Mouse (Mus musculus): Measurements from ENCODE around the gene Col9a1. TPM values are rescaled to one million over a fixed set of nuclear protein-coding genes. Genes with fewer than 3 reads are reported as not detected.

Col9a1 gene
- polyA plus RNA-seq, 1 experiment from 2014 or later, result 5.5 TPM

GRCm38 (mm10) chr1:24143504-24143903 is 33.9 kb upstream of the Col9a1 start:
- Histone ChIP-seq H3K4me3 (replicated peaks; ENCODE audit: low read depth, low read length) (no peak overlapping the region), H3K27me3 (ENCODE audit: insufficient read depth, low read length) (no peaks in the 10 kb centered on the region), H3K4me2 (ENCODE audit: low read length) (no peak overlapping the region), H3K4me1 (replicated peaks; ENCODE audit: insufficient read depth, low read length) (no peaks in the 10 kb centered on the region), H3K9ac (ENCODE audit: low read depth, low read length) (no peak overlapping the region), H3K27ac (no peak overlapping the region), H3K9me3 (replicated peaks; ENCODE audit: low read length) (no peaks in the 10 kb centered on the region), H3K36me3 (ENCODE audit: insufficient read depth, low read length) (no peaks in the 10 kb centered on the region)
- DNase-seq (ENCODE audit: low spot score) (no peak), ATAC-seq (replicated peaks; ENCODE audit: low FRiP score, low read depth) (no peak)
- 88% methylated on average over 8 of the region's 8 CpGs for WGBS
- no peak for TF ChIP-seq CTCF (IDR thresholded peaks at IDR 0.05; ENCODE audit: low read depth)

- no peak overlapping the region for H3K4me3 ChIP-seq (replicated peaks; ENCODE audit: low read depth, low read length)
- H3K9ac ChIP-seq (ENCODE audit: low read depth, low read length), result no peak overlapping the region
- no peak for TF ChIP-seq CTCF (IDR thresholded peaks at IDR 0.05; ENCODE audit: low read depth)
- no peaks in the 10 kb centered on the region for H3K4me1 ChIP-seq (replicated peaks; ENCODE audit: insufficient read depth, low read length)
- 96% methylated on average over 5 of the region's 5 CpGs for WGBS
- ATAC-seq (replicated peaks; ENCODE audit: low FRiP score, low read depth) (no peak), DNase-seq (ENCODE audit: low spot score) (no peak)
- H3K9me3 ChIP-seq (replicated peaks; ENCODE audit: low read length), result no peaks in the 10 kb centered on the region
- no peaks in the 10 kb centered on the region for H3K36me3 ChIP-seq (ENCODE audit: insufficient read depth, low read length)
- no peak overlapping the region for H3K4me2 ChIP-seq (ENCODE audit: low read length)
- no peak overlapping the region for H3K27ac ChIP-seq
- no peaks in the 10 kb centered on the region for H3K27me3 ChIP-seq (ENCODE audit: insufficient read depth, low read length)
Measured at GRCm38 (mm10) chr1:24157751-24158150, 19.7 kb upstream of the Col9a1 start.

DNA sequence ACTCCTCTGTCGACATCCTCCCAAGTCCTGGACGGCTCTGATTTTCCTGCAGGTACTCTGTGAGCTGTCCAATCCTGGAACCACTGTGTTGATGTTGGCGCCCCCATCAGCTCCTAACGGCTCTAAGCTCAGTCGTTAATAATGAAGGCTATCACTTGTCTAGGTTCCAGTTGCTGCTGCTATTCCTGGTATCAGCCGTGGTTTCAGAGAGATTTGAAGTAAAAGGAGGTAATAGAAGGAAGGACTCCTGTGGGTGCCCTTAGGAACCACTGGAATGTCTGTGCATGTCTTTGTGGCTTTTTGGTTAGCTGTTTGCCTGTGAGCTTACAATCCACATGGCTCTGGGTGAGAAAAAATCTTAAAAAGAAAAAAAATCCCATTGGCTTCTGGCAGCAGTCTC is 8.0 kb upstream of the Col9a1 start:
- Histone ChIP-seq H3K36me3 (ENCODE audit: insufficient read depth, low read length) (no peaks in the 10 kb centered on the region), H3K4me2 (ENCODE audit: low read length) (no peak overlapping the region), H3K9me3 (replicated peaks; ENCODE audit: low read length) (no peaks in the 10 kb centered on the region), H3K4me1 (replicated peaks; ENCODE audit: insufficient read depth, low read length) (no peaks in the 10 kb centered on the region), H3K27me3 (ENCODE audit: insufficient read depth, low read length) (no peaks in the 10 kb centered on the region), H3K4me3 (replicated peaks; ENCODE audit: low read depth, low read length) (no peak overlapping the region), H3K27ac (no peak overlapping the region), H3K9ac (ENCODE audit: low read depth, low read length) (no peak overlapping the region)
- no peak for DNase-seq (ENCODE audit: low spot score)
- WGBS, result 27% methylated on average over 6 of the region's 6 CpGs
- no peak for TF ChIP-seq CTCF (IDR thresholded peaks at IDR 0.05; ENCODE audit: low read depth)
- ATAC-seq (replicated peaks; ENCODE audit: low FRiP score, low read depth), result no peak

GRCm38 (mm10) chr1:24171205-24171866 is 6.1 kb upstream of the Col9a1 start:
- WGBS, result 2% methylated on average over 4 of the region's 4 CpGs
- no peak overlapping the region for H3K4me3 ChIP-seq (replicated peaks; ENCODE audit: low read depth, low read length)
- peak; percentile 85 for TF ChIP-seq CTCF (IDR thresholded peaks at IDR 0.05; ENCODE audit: low read depth)
- H3K9ac ChIP-seq (ENCODE audit: low read depth, low read length), result no peak overlapping the region
- no peak overlapping the region for H3K4me2 ChIP-seq (ENCODE audit: low read length)
- H3K36me3 ChIP-seq (ENCODE audit: insufficient read depth, low read length), result no peaks in the 10 kb centered on the region
- H3K27me3 ChIP-seq (ENCODE audit: insufficient read depth, low read length), result no peaks in the 10 kb centered on the region
- H3K27ac ChIP-seq, result no peak overlapping the region
- no peaks in the 10 kb centered on the region for H3K9me3 ChIP-seq (replicated peaks; ENCODE audit: low read length)
- DNase-seq (ENCODE audit: low spot score), result peak; percentile 82
- no peak for ATAC-seq (replicated peaks; ENCODE audit: low FRiP score, low read depth)
- H3K4me1 ChIP-seq (replicated peaks; ENCODE audit: insufficient read depth, low read length), result no peaks in the 10 kb centered on the region

- Histone ChIP-seq H3K9me3 (replicated peaks; ENCODE audit: low read length) (no peaks in the 10 kb centered on the region), H3K27me3 (ENCODE audit: insufficient read depth, low read length) (no peaks in the 10 kb centered on the region), H3K4me3 (replicated peaks; ENCODE audit: low read depth, low read length) (no peak overlapping the region), H3K36me3 (ENCODE audit: insufficient read depth, low read length) (no peaks in the 10 kb centered on the region), H3K4me1 (replicated peaks; ENCODE audit: insufficient read depth, low read length) (no peaks in the 10 kb centered on the region), H3K9ac (ENCODE audit: low read depth, low read length) (no peak overlapping the region), H3K27ac (no peak overlapping the region), H3K4me2 (ENCODE audit: low read length) (no peak overlapping the region)
- no peak for TF ChIP-seq CTCF (IDR thresholded peaks at IDR 0.05; ENCODE audit: low read depth)
- ATAC-seq (replicated peaks; ENCODE audit: low FRiP score, low read depth) (no peak), DNase-seq (ENCODE audit: low spot score) (no peak)
- WGBS, result 63% methylated on average over 1 of the region's 1 CpGs
Measured at GRCm38 (mm10) chr1:24171898-24172297, 5.5 kb upstream of the Col9a1 start.

GRCm38 (mm10) chr1:24172656-24173055 is 4.8 kb upstream of the Col9a1 start:
- TF ChIP-seq CTCF (IDR thresholded peaks at IDR 0.05; ENCODE audit: low read depth), result no peak
- WGBS, result 37% methylated on average over 3 of the region's 3 CpGs
- no peaks in the 10 kb centered on the region for H3K27me3 ChIP-seq (ENCODE audit: insufficient read depth, low read length)
- no peak overlapping the region for H3K27ac ChIP-seq
- no peak overlapping the region for H3K4me2 ChIP-seq (ENCODE audit: low read length)
- H3K36me3 ChIP-seq (ENCODE audit: insufficient read depth, low read length), result no peaks in the 10 kb centered on the region
- H3K4me1 ChIP-seq (replicated peaks; ENCODE audit: insufficient read depth, low read length), result no peaks in the 10 kb centered on the region
- H3K9me3 ChIP-seq (replicated peaks; ENCODE audit: low read length), result no peaks in the 10 kb centered on the region
- H3K4me3 ChIP-seq (replicated peaks; ENCODE audit: low read depth, low read length), result no peak overlapping the region
- ATAC-seq (replicated peaks; ENCODE audit: low FRiP score, low read depth), result no peak
- H3K9ac ChIP-seq (ENCODE audit: low read depth, low read length), result no peak overlapping the region
- DNase-seq (ENCODE audit: low spot score), result peak; percentile 55

- WGBS, result 55% methylated on average over 3 of the region's 3 CpGs
- H3K9me3 ChIP-seq (replicated peaks; ENCODE audit: low read length), result no peaks in the 10 kb centered on the region
- H3K27me3 ChIP-seq (ENCODE audit: insufficient read depth, low read length), result no peaks in the 10 kb centered on the region
- H3K4me2 ChIP-seq (ENCODE audit: low read length), result no peak overlapping the region
- H3K9ac ChIP-seq (ENCODE audit: low read depth, low read length), result no peak overlapping the region
- no peak for TF ChIP-seq CTCF (IDR thresholded peaks at IDR 0.05; ENCODE audit: low read depth)
- H3K4me1 ChIP-seq (replicated peaks; ENCODE audit: insufficient read depth, low read length), result no peaks in the 10 kb centered on the region
- peak; percentile 61 for DNase-seq (ENCODE audit: low spot score)
- H3K4me3 ChIP-seq (replicated peaks; ENCODE audit: low read depth, low read length), result no peak overlapping the region
- H3K27ac ChIP-seq, result no peak overlapping the region
- H3K36me3 ChIP-seq (ENCODE audit: insufficient read depth, low read length), result no peaks in the 10 kb centered on the region
- no peak for ATAC-seq (replicated peaks; ENCODE audit: low FRiP score, low read depth)
Measured at GRCm38 (mm10) chr1:24175761-24176160, 1.6 kb upstream of the Col9a1 start.

All from kidney, postnatal 0 days (tissue).